Mouse (Mus musculus) MEL (cell line): ENCODE measurements around the gene Mcrip2. TPM values are rescaled to one million over a fixed set of nuclear protein-coding genes. Genes with fewer than 3 reads are reported as not detected.
A peak's percentile ranks its signal among the peaks of the same experiment; 100 is the strongest.

Experiments used
- DNase-seq: peaks from one replicate; pipeline ENCODE4 v3.0.0; 2011; ENCODE audit warnings: low read depth, low spot score
- H3K27ac ChIP-seq: 2 replicates; pipeline ENCODE4 v1.5.1; 2012; ENCODE audit warnings: low read depth, mild to moderate bottlenecking, control low read depth, low read length, moderate library complexity; ENCODE audit not compliant: control insufficient read depth
- H3K27me3 ChIP-seq, 2 experiments: fragments of 150-350 bp in 1 of 2; sonication (generic) in 1 of 2; 2 replicates each; pipeline ENCODE4 v1.6.1; 2012; ENCODE audit warnings: low read length in 2 of 2, mild to moderate bottlenecking in 2 of 2, improper control_type of control experiment in 1 of 2, moderate library complexity in 1 of 2; ENCODE audit not compliant: insufficient read depth in 2 of 2, control insufficient read depth in 1 of 2
- H3K36me3 ChIP-seq, 2 experiments: 2 replicates each; pipeline ENCODE4 v1.6.1; 2012 to 2014; ENCODE audit warnings: low read length in 2 of 2, improper control_type of control experiment in 1 of 2, inconsistent platforms in 1 of 2, mild to moderate bottlenecking in 1 of 2; ENCODE audit not compliant: insufficient read depth in 2 of 2, control insufficient read depth in 1 of 2
- H3K4me1 ChIP-seq, 2 experiments: fragments of 150-350 bp in 1 of 2; sonication (generic) in 1 of 2; 2 replicates each; pipeline ENCODE4 v1.6.1; 2012; ENCODE audit warnings: low read length in 2 of 2, improper control_type of control experiment in 1 of 2, mild to moderate bottlenecking in 1 of 2; ENCODE audit not compliant: insufficient read depth in 2 of 2, control insufficient read depth in 1 of 2
- H3K4me3 ChIP-seq, 2 experiments: fragments of 150-350 bp in 1 of 2; sonication (generic) in 1 of 2; 2 replicates each; pipeline ENCODE4 v1.5.1; 2012; ENCODE audit warnings: low read depth in 2 of 2, low read length in 2 of 2, mild to moderate bottlenecking in 2 of 2, moderate library complexity in 2 of 2, control low read depth in 1 of 2, improper control_type of control experiment in 1 of 2; ENCODE audit not compliant: control insufficient read depth in 1 of 2, insufficient read depth in 1 of 2
- H3K79me2 ChIP-seq: 2 replicates; pipeline ENCODE4 v1.6.1; 2012; ENCODE audit warnings: mild to moderate bottlenecking, low read length, moderate library complexity; ENCODE audit not compliant: control insufficient read depth, poor library complexity, insufficient read depth
- H3K9ac ChIP-seq: 2 replicates; pipeline ENCODE4 v1.6.1; 2012; ENCODE audit warnings: low read depth, mild to moderate bottlenecking, control low read depth, low read length, moderate library complexity; ENCODE audit not compliant: control insufficient read depth, poor library complexity, severe bottlenecking
- H3K9me3 ChIP-seq: fragments of 150-350 bp; sonication (generic); replicated peaks from 2 replicates; pipeline ENCODE4 v1.6.1; 2012; ENCODE audit warnings: mild to moderate bottlenecking, low read length, improper control_type of control experiment, moderate library complexity; ENCODE audit not compliant: insufficient read depth
- CTCF ChIP-seq, 3 experiments: IDR thresholded peaks in 2 of 3; conservative IDR thresholded peaks in 1 of 3; 2 replicates each; pipeline ENCODE4 v1.5.1; 2011 to 2012; ENCODE audit warnings: low read length in 3 of 3, low read depth in 2 of 3, mild to moderate bottlenecking in 2 of 3, improper control_type of control experiment in 1 of 3, inconsistent platforms in 1 of 3, mixed read lengths in 1 of 3, moderate library complexity in 1 of 3; ENCODE audit not compliant: control insufficient read depth in 1 of 3, insufficient read depth in 1 of 3, poor library complexity in 1 of 3, severe bottlenecking in 1 of 3
- ELF1 ChIP-seq: IDR thresholded peaks from 2 replicates; pipeline ENCODE4 v1.6.1; 2014; ENCODE audit warnings: low read depth, mild to moderate bottlenecking, inconsistent platforms, low read length, improper control_type of control experiment, moderate library complexity
- ETS1 ChIP-seq: IDR thresholded peaks from 2 replicates; pipeline ENCODE4 v1.6.1; 2012; ENCODE audit warnings: low read depth, mild to moderate bottlenecking, inconsistent platforms, low read length, improper control_type of control experiment, moderate library complexity
- GABPA ChIP-seq: IDR thresholded peaks from 2 replicates; pipeline ENCODE4 v1.6.1; 2012; ENCODE audit warnings: low read depth, mild to moderate bottlenecking, inconsistent platforms, low read length, improper control_type of control experiment, moderate library complexity
- JUND ChIP-seq: IDR thresholded peaks from 2 replicates; pipeline ENCODE4 v1.6.1; 2011; ENCODE audit warnings: low read depth, mild to moderate bottlenecking, improper control_type of control experiment, low read length
- KAT2A ChIP-seq: conservative IDR thresholded peaks from 2 replicates; pipeline ENCODE4 v1.6.1; 2012; ENCODE audit warnings: low read depth, low read length, improper control_type of control experiment, inconsistent platforms
- MAX ChIP-seq: IDR thresholded peaks from 2 replicates; pipeline ENCODE4 v1.6.1; 2011; ENCODE audit warnings: low read length, improper control_type of control experiment
- MEF2A ChIP-seq: IDR thresholded peaks from 2 replicates; pipeline ENCODE4 v1.6.1; 2014; ENCODE audit warnings: low read depth, mild to moderate bottlenecking, inconsistent platforms, low read length, improper control_type of control experiment; ENCODE audit not compliant: poor library complexity, insufficient replicate concordance, severe bottlenecking; ENCODE audit errors: extremely low read depth
- POLR2A ChIP-seq, 2 experiments: IDR thresholded peaks; 2 replicates each; pipeline ENCODE4 v1.6.1; 2011 to 2012; ENCODE audit warnings: low read length in 2 of 2, mild to moderate bottlenecking in 2 of 2, control low read depth in 1 of 2, improper control_type of control experiment in 1 of 2, low read depth in 1 of 2, moderate library complexity in 1 of 2; ENCODE audit not compliant: control insufficient read depth in 1 of 2, insufficient read depth in 1 of 2, poor library complexity in 1 of 2
- POLR2AphosphoS5 ChIP-seq: IDR thresholded peaks from 2 replicates; pipeline ENCODE4 v1.6.1; 2012; ENCODE audit warnings: low read depth, borderline replicate concordance, mild to moderate bottlenecking, inconsistent platforms, low read length, moderate library complexity, mixed read lengths
- RAD21 ChIP-seq: IDR thresholded peaks from 2 replicates; pipeline ENCODE4 v1.6.1; 2011; ENCODE audit warnings: mild to moderate bottlenecking, low read depth, low read length, improper control_type of control experiment
- SMC3 ChIP-seq: IDR thresholded peaks from 2 replicates; pipeline ENCODE4 v1.6.1; 2011; ENCODE audit warnings: low read depth, low read length, improper control_type of control experiment
- USF1 ChIP-seq: IDR thresholded peaks from 2 replicates; pipeline ENCODE4 v1.6.1; 2014; ENCODE audit warnings: low read depth, mild to moderate bottlenecking, inconsistent platforms, low read length, improper control_type of control experiment, moderate library complexity
- USF2 ChIP-seq, 2 experiments: IDR thresholded peaks; 2 replicates each; pipeline ENCODE4 v1.6.1; 2011 to 2012; ENCODE audit warnings: improper control_type of control experiment in 2 of 2, low read length in 2 of 2, borderline replicate concordance in 1 of 2, inconsistent platforms in 1 of 2, low read depth in 1 of 2, mild to moderate bottlenecking in 1 of 2; ENCODE audit not compliant: insufficient read depth in 1 of 2
- ZC3H11A ChIP-seq: IDR thresholded peaks from 2 replicates; pipeline ENCODE4 v1.6.1; 2012; ENCODE audit warnings: low read depth, mild to moderate bottlenecking, inconsistent platforms, low read length, improper control_type of control experiment
- ZMIZ1 ChIP-seq: IDR thresholded peaks from 2 replicates; pipeline ENCODE4 v1.6.1; 2012; ENCODE audit warnings: low read depth, mild to moderate bottlenecking, inconsistent platforms, low read length, improper control_type of control experiment, moderate library complexity
- polyA plus RNA-seq, 2 experiments: library from polyadenylated mRNA; stranded (reverse) in 1 of 2; unstranded in 1 of 2; fragments of >175 nt in 1 of 2; fragments of >200 nt in 1 of 2; gene quantifications; 2 replicates each; pipeline versions ENCODE4 v1.2.1 to v1.2.4; 2012; ENCODE audit warnings: low replicate concordance in 2 of 2, low read depth in 1 of 2; ENCODE audit not compliant: insufficient read length in 2 of 2, insufficient read depth in 1 of 2, missing spikeins in 1 of 2
- total RNA-seq: library from RNA; depleted of rRNA; stranded (reverse); fragments of 300-350 nt; gene quantifications from 2 replicates; pipeline ENCODE4 v1.2.3, GENCODE M21; 2012; rRNA removed

The Mcrip2 gene
- total and polyA plus RNA-seq, 3 experiments, result 88.9 to 281 (median 107) TPM

DNA sequence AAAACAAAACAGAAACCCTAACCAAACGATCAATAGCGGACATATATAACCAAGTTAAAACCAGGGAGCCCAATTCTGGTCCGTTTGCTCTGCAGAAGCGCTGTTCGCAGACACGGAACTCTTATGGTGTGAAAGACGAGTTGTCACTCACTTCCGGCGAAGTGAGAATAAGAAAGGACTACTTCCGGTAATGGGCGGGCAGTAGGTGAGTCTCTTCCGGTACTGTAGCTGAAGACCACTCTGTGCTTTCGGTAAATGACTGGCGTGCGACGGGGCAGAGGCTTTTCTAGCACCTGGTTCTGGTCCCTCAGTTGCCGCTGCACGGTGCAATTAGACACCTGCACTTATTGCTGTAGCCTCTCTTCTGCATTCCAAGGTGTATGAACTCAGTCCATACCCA is 45.1 kb downstream of the Mcrip2 start, which contains the start of gene Wdr24 (continued):
- TF ChIP-seq POLR2AphosphoS5 (no peak), USF2 (IDR thresholded peaks at IDR 0.05; ENCODE audit: borderline replicate concordance in 1 of 2, insufficient read depth in 1 of 2, low read depth in 1 of 2, low read length in 2 of 2) (no peak), KAT2A (peak; percentile 75), ELF1 (peak; percentile 88), JUND (no peak), SMC3 (no peak), RAD21 (no peak), POLR2A (IDR thresholded peaks at IDR 0.05; ENCODE audit: control insufficient read depth in 1 of 2, insufficient read depth in 1 of 2, low read depth in 1 of 2, low read length in 2 of 2, poor library complexity in 1 of 2) (peak in 1 of 2 experiments; percentile 93; a peak in 2 of 4 replicates)

DNA sequence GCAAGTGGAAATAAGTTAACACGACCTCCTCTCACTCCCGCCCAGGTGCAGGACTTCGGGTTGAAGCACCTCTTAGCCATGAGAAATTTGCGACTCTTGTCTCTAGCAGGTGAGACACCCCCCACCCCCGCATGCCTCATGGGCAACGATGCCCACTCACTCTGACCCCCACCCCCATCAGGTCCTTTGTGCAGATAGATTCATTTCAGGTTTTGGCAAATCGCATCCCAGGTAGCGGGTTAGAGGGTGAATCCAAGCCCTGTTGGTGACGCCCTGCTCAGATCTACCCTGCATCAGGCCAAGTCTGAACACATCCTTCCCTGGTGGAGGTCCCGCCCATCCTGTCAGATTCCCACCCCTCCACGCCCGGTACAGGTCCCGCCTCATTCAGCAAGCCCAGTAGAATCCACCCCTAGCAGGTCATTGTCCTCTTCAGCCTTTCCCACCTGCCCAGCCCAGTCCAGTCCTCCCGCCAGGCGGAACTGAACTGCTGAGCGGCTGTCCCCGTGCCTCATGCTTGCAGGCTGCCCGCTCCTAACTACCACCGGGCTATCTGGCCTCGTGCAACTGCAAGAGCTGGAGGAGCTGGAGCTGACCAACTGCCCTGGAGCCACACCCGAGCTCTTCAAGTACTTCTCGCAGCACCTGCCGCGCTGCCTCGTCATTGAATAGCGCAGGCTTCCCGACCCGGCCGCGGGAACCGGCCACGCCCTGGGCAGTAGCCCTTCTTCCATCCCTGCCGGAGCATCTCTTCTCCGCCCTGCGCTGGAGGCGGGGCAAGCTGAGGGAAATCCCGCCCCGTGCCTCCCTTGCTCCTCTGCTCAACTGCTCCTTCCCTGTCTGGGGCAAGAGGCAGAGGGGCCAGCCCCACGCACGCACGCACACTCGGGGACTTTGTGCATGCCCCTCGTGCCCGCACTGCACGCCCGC is 49.4 kb downstream of the Mcrip2 start:
- no peak for TF ChIP-seq ZMIZ1
- no peak for TF ChIP-seq ZC3H11A
- no peak for TF ChIP-seq CTCF (IDR thresholded peaks at IDR 0.05 in 2 of 3, conservative IDR thresholded peaks at IDR 0.05 in 1 of 3; ENCODE audit: control insufficient read depth in 1 of 3, insufficient read depth in 1 of 3, low read depth in 2 of 3, low read length in 3 of 3, poor library complexity in 1 of 3, severe bottlenecking in 1 of 3)
- TF ChIP-seq ETS1, result no peak
- TF ChIP-seq MEF2A, result no peak
- TF ChIP-seq MAX, result no peak

GRCm38 (mm10) chr17:25817662-25818061 is 50.9 kb downstream of the Mcrip2 start:
- DNase-seq, result no peak
- Histone ChIP-seq H3K36me3 (peaks cover 0 to under 1% of the 10 kb centered on the region in 2 experiments; a peak in 1 of 4 replicates), H3K27me3 (peaks cover 0 to 2% of the 10 kb centered on the region in 2 experiments; a peak in 2 of 4 replicates), H3K27ac (no peak overlapping the region), H3K9ac (no peak overlapping the region), H3K79me2 (no peaks in the 10 kb centered on the region), H3K4me1 (0 out of 4 replicates have a peak, but pooled peaks cover 0 to under 1% of the 10 kb centered on the region in 2 experiments), H3K9me3 (no peaks in the 10 kb centered on the region), H3K4me3 (no peak overlapping the region)
- TF ChIP-seq POLR2AphosphoS5 (no peak), GABPA (no peak), USF1 (0 out of 2 replicates have a peak, but pooled peaks have one; percentile 27)

More for the DNA sequence above, 49.4 kb downstream of the Mcrip2 start:
- Histone ChIP-seq H3K27ac (no peak overlapping the region), H3K27me3 (peaks cover 0 to 2% of the 10 kb centered on the region in 2 experiments; a peak in 2 of 4 replicates), H3K9me3 (no peaks in the 10 kb centered on the region), H3K9ac (no peak overlapping the region), H3K36me3 (peaks cover 0 to 4% of the 10 kb centered on the region in 2 experiments; a peak in 1 of 4 replicates), H3K79me2 (peaks cover 6% of the 10 kb centered on the region), H3K4me3 (no peak overlapping the region), H3K4me1 (peaks cover 0 to 4% of the 10 kb centered on the region in 2 experiments; a peak in 1 of 4 replicates)
- DNase-seq, result no peak

Other genes starting within 250 kb of the Mcrip2 start
- 3.1 and 3.9 TPM in 2 replicates for gene Gng13, start 151.6 kb downstream of the Mcrip2 start, total RNA-seq
- under 1 TPM in 1 of 2 experiments, not detected in 1; 0.13 TPM for gene Gng13, start 151.6 kb downstream of the Mcrip2 start, polyA plus RNA-seq
- gene Chtf18, start 141.3 kb downstream of the Mcrip2 start, total RNA-seq, result 29.9 and 35.5 TPM in 2 replicates
- gene Chtf18, start 141.3 kb downstream of the Mcrip2 start, polyA plus RNA-seq, result 10 to 100 TPM in 1 of 2 experiments, not detected in 1; 71.1 TPM
- 7.3 and 8.2 TPM in 2 replicates for gene Rpusd1, start 141.1 kb downstream of the Mcrip2 start, total RNA-seq
- gene Rpusd1, start 141.1 kb downstream of the Mcrip2 start, polyA plus RNA-seq, result 10 to 100 TPM in 1 of 2 experiments, not detected in 1; 23.9 TPM
- 0.08 TPM in 1 of 2 replicates, not detected in the other for gene Mslnl, start 132.7 kb downstream of the Mcrip2 start, total RNA-seq
- under 1 TPM in 1 of 2 experiments, not detected in 1; 0.08 TPM for gene Mslnl, start 132.7 kb downstream of the Mcrip2 start, polyA plus RNA-seq
- gene Msln, start 114.4 kb downstream of the Mcrip2 start, total RNA-seq, result not detected in 2 replicates
- not detected for gene Msln, start 114.4 kb downstream of the Mcrip2 start, polyA plus RNA-seq
- gene Narfl, start 95.0 kb downstream of the Mcrip2 start, total RNA-seq, result 26.9 and 34.3 TPM in 2 replicates
- 10 to 100 TPM in 1 of 2 experiments, not detected in 1; 30.6 TPM for gene Narfl, start 95.0 kb downstream of the Mcrip2 start, polyA plus RNA-seq
- 10.7 and 12.6 TPM in 2 replicates for gene Haghl, start 83.1 kb downstream of the Mcrip2 start, total RNA-seq
- 10 to 100 TPM in 1 of 2 experiments, not detected in 1; 13.2 TPM for gene Haghl, start 83.1 kb downstream of the Mcrip2 start, polyA plus RNA-seq
- gene Ccdc78, start 82.2 kb downstream of the Mcrip2 start, total RNA-seq, result 0.08 TPM in 1 of 2 replicates, not detected in the other
- gene Ccdc78, start 82.2 kb downstream of the Mcrip2 start, polyA plus RNA-seq, result under 1 TPM in 1 of 2 experiments, not detected in 1; 0.85 TPM
- gene Fam173a, start 75.9 kb downstream of the Mcrip2 start, total RNA-seq, result 35.3 and 39.0 TPM in 2 replicates
- gene Fam173a, start 75.9 kb downstream of the Mcrip2 start, polyA plus RNA-seq, result 10 to 100 TPM in 1 of 2 experiments, not detected in 1; 36.6 TPM
- gene AC134908.4, start 73.1 kb downstream of the Mcrip2 start, total RNA-seq, result 0.92 TPM in 1 of 2 replicates, not detected in the other
- not detected for gene AC134908.4, start 73.1 kb downstream of the Mcrip2 start, polyA plus RNA-seq
- 95.7 and 104 TPM in 2 replicates for gene Metrn, start 71.6 kb downstream of the Mcrip2 start, total RNA-seq
- 100 to 1,000 TPM in 1 of 2 experiments, not detected in 1; 116 TPM for gene Metrn, start 71.6 kb downstream of the Mcrip2 start, polyA plus RNA-seq
- not detected in 2 replicates for gene Fbxl16, start 59.7 kb downstream of the Mcrip2 start, total RNA-seq
- under 1 TPM in 1 of 2 experiments, not detected in 1; 0.11 TPM for gene Fbxl16, start 59.7 kb downstream of the Mcrip2 start, polyA plus RNA-seq
- 29.4 and 38.8 TPM in 2 replicates for gene Wdr24, start 45.1 kb downstream of the Mcrip2 start, total RNA-seq
- gene Wdr24, start 45.1 kb downstream of the Mcrip2 start, polyA plus RNA-seq, result 10 to 100 TPM in 1 of 2 experiments, not detected in 1; 35.0 TPM
- 12.9 and 13.1 TPM in 2 replicates for gene Jmjd8, start 39.9 kb downstream of the Mcrip2 start, total RNA-seq
- 10 to 100 TPM in 1 of 2 experiments, not detected in 1; 23.9 TPM for gene Jmjd8, start 39.9 kb downstream of the Mcrip2 start, polyA plus RNA-seq
- 74.0 and 75.0 TPM in 2 replicates for gene Stub1, start 35.4 kb downstream of the Mcrip2 start, total RNA-seq
- 10 to 100 TPM in 1 of 2 experiments, not detected in 1; 99.7 TPM for gene Stub1, start 35.4 kb downstream of the Mcrip2 start, polyA plus RNA-seq
- gene Rhbdl1, start 31.5 kb downstream of the Mcrip2 start, total RNA-seq, result 1.4 TPM in 2 replicates
- gene Rhbdl1, start 31.5 kb downstream of the Mcrip2 start, polyA plus RNA-seq, result 1 to 10 TPM in 1 of 2 experiments, not detected in 1; 4.0 TPM
- gene Gm20683, start 27.0 kb downstream of the Mcrip2 start, total RNA-seq, result 2.8 and 4.9 TPM in 2 replicates
- 1 to 10 TPM in 1 of 2 experiments, not detected in 1; 6.8 TPM for gene Gm20683, start 27.0 kb downstream of the Mcrip2 start, polyA plus RNA-seq
- gene Rhot2, start 23.9 kb downstream of the Mcrip2 start, total RNA-seq, result 24.9 and 29.1 TPM in 2 replicates
- gene Rhot2, start 23.9 kb downstream of the Mcrip2 start, polyA plus RNA-seq, result 10 to 100 TPM in 1 of 2 experiments, not detected in 1; 54.5 TPM
- gene Wdr90, start 7.3 kb downstream of the Mcrip2 start, total RNA-seq, result 22.5 and 23.7 TPM in 2 replicates
- gene Wdr90, start 7.3 kb downstream of the Mcrip2 start, polyA plus RNA-seq, result 10 to 100 TPM in 1 of 2 experiments, not detected in 1; 44.5 TPM
- gene Mettl26, start 6.3 kb upstream of the Mcrip2 start, total RNA-seq, result 31.7 and 33.6 TPM in 2 replicates
- 10 to 100 TPM in 1 of 2 experiments, not detected in 1; 50.6 TPM for gene Mettl26, start 6.3 kb upstream of the Mcrip2 start, polyA plus RNA-seq
- gene Wfikkn1, start 12.1 kb upstream of the Mcrip2 start, total RNA-seq, result 0.13 and 0.19 TPM in 2 replicates
- gene Wfikkn1, start 12.1 kb upstream of the Mcrip2 start, polyA plus RNA-seq, result under 1 TPM in 1 of 2 experiments, not detected in 1; 0.53 TPM
- gene Rab40c, start 51.0 kb upstream of the Mcrip2 start, total RNA-seq, result 3.7 and 4.8 TPM in 2 replicates
- gene Rab40c, start 51.0 kb upstream of the Mcrip2 start, polyA plus RNA-seq, result 10 to 100 TPM in 1 of 2 experiments, not detected in 1; 23.2 TPM
- gene Pigq, start 76.2 kb upstream of the Mcrip2 start, total RNA-seq, result 50.7 and 67.8 TPM in 2 replicates
- gene Pigq, start 76.2 kb upstream of the Mcrip2 start, polyA plus RNA-seq, result 100 to 1,000 TPM; 193 to 825 TPM
- gene Nhlrc4, start 76.2 kb upstream of the Mcrip2 start, total RNA-seq, result 0.16 and 0.23 TPM in 2 replicates
- under 1 TPM in 1 of 2 experiments, not detected in 1; 0.19 TPM for gene Nhlrc4, start 76.2 kb upstream of the Mcrip2 start, polyA plus RNA-seq
- gene A930017K11Rik, start 83.8 kb upstream of the Mcrip2 start, total RNA-seq, result not detected in 2 replicates
- gene A930017K11Rik, start 83.8 kb upstream of the Mcrip2 start, polyA plus RNA-seq, result not detected
- 5.6 and 6.2 TPM in 2 replicates for gene Capn15, start 117.0 kb upstream of the Mcrip2 start, total RNA-seq
- 10 to 100 TPM in 1 of 2 experiments, not detected in 1; 16.2 TPM for gene Capn15, start 117.0 kb upstream of the Mcrip2 start, polyA plus RNA-seq
- 3.1 and 3.2 TPM in 2 replicates for gene Rab11fip3, start 200.8 kb upstream of the Mcrip2 start, total RNA-seq
- gene Rab11fip3, start 200.8 kb upstream of the Mcrip2 start, polyA plus RNA-seq, result 10 to 100 TPM in 1 of 2 experiments, not detected in 1; 18.9 TPM
- 6.5 TPM in 2 replicates for gene Decr2, start 221.6 kb upstream of the Mcrip2 start, total RNA-seq
- 10 to 100 TPM in 1 of 2 experiments, not detected in 1; 11.3 TPM for gene Decr2, start 221.6 kb upstream of the Mcrip2 start, polyA plus RNA-seq
- 89.1 and 115 TPM in 2 replicates for gene Nme4, start 226.8 kb upstream of the Mcrip2 start, total RNA-seq
- gene Nme4, start 226.8 kb upstream of the Mcrip2 start, polyA plus RNA-seq, result 100 to 1,000 TPM; 125 to 430 TPM
- gene Tmem8, start 244.5 kb upstream of the Mcrip2 start, total RNA-seq, result 4.4 and 4.7 TPM in 2 replicates
- gene Tmem8, start 244.5 kb upstream of the Mcrip2 start, polyA plus RNA-seq, result 10 to 100 TPM in 1 of 2 experiments, not detected in 1; 16.7 TPM